Mouse (Mus musculus) small intestine, adult 2 months (tissue): ENCODE data around the gene Def8.

Experiments used
- CTCF ChIP-seq: fragments of 200-500 bp; IDR thresholded peaks from 2 replicates; pipeline ENCODE4 v1.5.1; 2012; ENCODE audit warnings: low read depth, mild to moderate bottlenecking, control low read depth, inconsistent platforms, low read length, moderate library complexity, mixed read lengths; ENCODE audit not compliant: insufficient replicate concordance, insufficient read length; ENCODE audit errors: extremely low read depth
- POLR2A ChIP-seq: fragments of 200-500 bp; IDR thresholded peaks from 2 replicates; pipeline ENCODE4 v1.6.1; 2012; ENCODE audit warnings: low read depth, mild to moderate bottlenecking, control low read depth, inconsistent platforms, low read length, moderate library complexity

DNA sequence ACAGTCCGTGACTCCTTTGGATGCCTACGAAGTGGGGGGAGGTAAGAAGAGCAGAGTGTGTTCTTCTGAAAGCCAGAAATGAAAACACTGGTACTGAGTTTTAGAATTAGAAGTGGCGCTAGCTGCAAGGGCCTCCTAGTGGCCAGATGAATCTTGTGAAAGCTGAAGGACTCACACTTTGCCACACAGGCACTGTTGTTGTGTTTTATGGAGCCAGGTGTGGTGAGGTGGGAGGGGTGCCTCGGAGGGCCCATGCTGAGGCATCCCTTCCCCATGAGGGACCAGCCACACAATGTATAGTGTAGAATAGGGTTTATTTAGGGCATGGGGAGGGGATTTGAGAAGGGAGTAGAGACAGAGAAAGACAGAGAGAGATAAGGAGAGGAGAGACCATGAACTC lies 74.4 kb downstream of the Def8 start:
- no peak for TF ChIP-seq POLR2A
- no peak for TF ChIP-seq CTCF
